Mouse (Mus musculus): ENCODE measurements around the gene Armc10.

DNA sequence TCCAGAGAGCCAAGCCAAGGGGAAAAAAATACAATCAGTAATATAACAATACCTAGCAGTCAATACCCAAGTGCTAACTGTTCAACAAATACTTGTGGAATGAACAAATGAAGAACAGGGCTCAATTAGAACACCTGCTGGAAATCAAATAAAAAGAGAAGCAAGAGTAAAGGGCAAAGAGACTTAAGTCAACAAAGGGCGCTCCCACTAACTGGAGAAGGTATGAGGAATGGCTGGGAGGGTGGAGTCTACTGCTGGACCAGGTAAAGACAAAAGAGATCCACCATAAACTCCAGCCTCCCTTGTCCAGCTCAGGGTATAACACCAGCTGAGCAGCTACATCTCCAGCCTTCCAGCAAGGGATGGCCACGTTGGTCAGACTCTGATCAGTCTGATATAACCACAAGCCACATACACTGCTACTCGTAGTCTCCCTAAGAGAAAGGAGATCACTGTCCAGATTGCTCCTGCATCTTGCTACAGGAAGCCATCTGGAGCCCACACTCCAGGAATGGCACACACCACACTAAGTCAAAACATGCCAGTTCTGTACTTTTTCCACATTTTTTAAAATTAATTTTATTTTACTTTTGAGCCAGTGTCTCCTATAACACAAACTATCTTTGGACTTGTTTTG is 49.4 kb downstream of the Armc10 start:
- no peak for TF ChIP-seq POLR2A (IDR thresholded peaks at IDR 0.05; ENCODE audit: extremely low read depth, insufficient read depth, low read length)
- no peak for TF ChIP-seq CTCF (IDR thresholded peaks at IDR 0.05; ENCODE audit: low read depth, low read length)

Data from liver, adult 2 months (tissue).